Mouse (Mus musculus): Measurements from ENCODE around the gene Crim1.

Crim1 gene

DNA sequence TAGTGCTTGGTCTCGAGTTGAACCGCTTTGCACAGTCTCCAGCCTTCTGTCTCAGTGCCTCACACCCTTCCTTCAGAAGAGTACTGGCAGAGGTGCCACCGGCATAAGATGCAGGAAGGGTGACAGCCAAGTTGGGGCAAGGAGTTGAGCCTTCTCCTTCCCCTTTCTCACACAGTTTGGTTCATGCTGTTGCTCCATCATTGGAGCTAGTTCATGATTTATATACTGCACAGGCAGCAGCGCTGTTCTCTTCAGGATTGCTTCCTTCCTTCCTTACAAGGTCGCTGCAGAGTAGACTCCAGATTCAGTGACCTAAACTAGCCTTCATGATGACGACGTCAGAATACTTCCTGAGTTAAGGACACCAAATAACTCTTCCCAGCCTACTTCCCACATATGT lies 166.0 kb downstream of the Crim1 start:
- DNase-seq (ENCODE audit: extremely low read depth, low read depth, low spot score) = no peak

DNA sequence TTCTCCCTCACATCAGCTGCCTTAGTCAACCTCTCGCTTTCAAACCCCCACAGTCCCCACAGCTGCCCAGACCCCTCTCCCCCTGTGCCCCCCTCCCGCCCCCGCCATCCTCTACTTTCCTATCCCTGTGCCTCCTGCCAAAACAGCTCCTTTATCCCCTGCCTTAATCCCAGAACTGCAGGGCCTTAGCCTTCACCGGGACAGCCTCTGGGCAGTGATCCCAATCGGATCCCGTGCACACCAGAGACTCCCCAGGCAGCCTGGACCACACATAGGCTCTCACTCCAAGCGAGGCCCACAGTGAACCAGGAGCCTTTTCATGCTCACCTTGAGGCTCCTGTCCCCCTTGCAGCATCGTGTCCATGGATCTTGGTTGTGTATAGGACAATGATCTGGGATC lies 168.4 kb downstream of the Crim1 start:
- DNase-seq (ENCODE audit: extremely low read depth, low read depth, low spot score) = no peak

DNA sequence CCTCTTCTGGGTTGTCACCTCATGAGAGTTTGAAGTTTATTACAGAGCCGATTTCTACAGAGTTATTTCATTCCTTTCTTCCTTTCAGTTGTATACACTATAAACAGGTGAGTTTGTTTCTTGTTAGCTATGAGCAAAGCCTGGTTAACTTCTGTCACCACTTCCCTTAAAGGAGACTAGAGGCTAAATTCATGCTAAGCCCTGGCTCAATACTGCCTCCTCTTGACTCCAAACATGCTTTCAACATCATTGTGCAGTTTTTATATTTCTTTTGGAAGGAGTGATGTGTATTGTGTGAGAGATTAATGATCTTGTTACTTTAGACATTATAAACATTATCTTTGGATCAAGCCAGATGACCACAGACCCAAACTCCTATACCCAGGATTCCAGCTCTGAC lies 170.4 kb downstream of the Crim1 start:
- DNase-seq (ENCODE audit: extremely low read depth, low read depth, low spot score) = no peak

DNA sequence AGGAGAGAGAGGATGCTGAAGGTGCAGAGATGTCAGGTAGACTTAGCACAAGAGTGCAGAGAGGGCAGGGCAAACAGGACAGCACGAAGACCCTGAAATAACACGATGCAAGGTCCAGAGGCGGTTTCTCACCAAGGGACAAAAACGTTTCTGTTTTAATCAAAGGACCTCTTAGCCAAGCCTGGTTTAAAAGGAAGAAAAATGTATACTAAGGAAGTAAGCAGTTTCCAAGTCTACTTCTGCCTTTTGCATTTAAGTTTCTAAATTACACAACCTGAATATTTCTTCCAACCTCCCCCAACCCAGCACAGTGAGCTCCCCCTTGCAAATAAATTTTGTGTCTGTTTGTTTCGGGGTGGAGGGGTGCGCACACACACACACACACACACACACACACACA lies 173.1 kb downstream of the Crim1 start:
- DNase-seq (ENCODE audit: extremely low read depth, low read depth, low spot score) = no peak

DNA sequence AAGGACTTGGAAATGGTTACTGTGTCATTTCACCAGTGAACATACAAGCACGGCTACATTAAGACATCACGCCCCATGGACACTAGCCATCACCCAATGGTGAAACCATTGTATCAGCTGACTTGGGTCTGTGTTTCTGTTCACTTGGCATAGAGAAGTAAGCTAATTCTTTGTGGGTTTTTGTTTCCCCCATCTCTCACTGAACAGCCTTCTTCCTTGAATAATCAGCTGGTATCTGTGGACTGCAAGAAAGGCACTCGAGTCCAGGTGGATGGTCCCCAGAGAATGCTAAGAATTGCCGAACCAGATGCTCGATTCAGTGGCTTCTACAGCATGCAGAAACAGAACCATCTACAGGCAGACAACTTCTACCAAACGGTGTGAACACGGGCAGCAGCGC lies 173.8 kb downstream of the Crim1 start:
- DNase-seq (ENCODE audit: extremely low read depth, low read depth, low spot score) = no peak

DNA sequence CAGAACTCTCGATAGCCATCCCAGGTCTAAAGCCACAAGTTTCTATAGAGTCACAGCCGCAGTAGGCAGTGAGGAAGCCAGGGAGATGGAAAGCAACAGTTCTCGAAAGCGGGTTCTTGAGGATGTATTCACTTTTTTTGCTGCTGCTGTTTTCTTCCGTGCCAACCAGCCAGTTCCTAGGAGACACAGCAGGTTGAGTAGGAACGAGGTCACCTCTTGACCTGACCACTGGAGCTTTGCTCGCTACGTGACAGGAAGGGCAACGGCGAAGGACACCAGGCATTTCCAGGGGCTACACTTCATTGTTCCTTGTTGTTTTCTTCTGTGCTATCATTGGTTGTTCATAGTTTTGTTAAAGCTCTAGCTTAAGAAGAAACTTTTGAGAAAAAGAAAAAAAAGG lies 174.7 kb downstream of the Crim1 start:
- DNase-seq (ENCODE audit: extremely low read depth, low read depth, low spot score) = no peak

DNA sequence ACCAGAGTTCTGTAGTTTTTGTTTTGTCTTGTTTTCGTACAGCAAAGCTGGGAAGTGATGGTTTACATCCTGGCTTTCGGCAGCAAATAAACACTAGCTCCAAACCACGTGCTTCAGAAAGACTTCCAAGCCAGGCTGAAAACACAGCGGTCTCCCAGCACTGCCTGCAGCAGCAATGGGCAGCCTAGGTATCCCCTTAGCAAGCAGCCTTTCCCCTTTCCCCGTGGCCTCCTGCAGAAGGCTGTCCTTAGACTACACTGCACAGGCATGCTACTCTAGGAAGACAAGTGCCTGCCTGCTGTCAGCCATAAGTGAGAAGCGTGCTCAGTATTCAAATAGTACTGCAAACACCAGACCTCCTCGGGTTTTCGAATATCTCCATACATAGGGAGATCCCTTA lies 176.5 kb downstream of the Crim1 start:
- no peak for DNase-seq (ENCODE audit: extremely low read depth, low read depth, low spot score)

DNA sequence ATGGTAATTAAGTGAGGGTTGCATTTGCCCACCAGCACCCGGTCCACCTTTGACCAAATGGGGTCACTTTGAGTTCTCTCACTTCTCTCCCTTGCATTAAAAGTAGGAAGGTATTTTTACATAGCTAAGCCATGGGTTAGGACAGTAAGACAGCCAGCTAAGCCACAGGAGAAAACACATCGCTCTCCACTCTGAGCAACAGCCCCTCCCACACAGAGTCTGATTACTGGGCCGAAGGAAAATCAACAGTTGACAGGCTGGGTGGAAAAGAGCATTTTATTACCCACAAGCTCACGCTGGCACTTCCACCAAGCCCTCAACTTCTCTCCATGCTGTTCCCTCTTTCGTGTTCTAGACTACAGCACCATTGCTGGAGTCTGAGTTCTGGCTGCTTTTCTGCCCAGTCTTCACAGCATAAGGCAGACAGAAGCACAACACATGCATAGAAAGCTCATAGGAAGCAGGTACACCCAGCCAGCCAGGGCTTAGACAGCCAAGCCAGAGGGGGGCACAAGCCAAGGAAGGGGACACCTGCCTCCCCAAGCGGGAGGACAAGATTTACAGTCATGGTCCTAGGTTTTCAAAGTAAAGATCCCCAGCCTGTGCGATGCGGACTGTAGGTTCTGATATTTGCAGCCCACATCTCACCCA lies 179.2 kb downstream of the Crim1 start:
- DNase-seq (ENCODE audit: extremely low read depth, low read depth, low spot score) = no peak

DNA sequence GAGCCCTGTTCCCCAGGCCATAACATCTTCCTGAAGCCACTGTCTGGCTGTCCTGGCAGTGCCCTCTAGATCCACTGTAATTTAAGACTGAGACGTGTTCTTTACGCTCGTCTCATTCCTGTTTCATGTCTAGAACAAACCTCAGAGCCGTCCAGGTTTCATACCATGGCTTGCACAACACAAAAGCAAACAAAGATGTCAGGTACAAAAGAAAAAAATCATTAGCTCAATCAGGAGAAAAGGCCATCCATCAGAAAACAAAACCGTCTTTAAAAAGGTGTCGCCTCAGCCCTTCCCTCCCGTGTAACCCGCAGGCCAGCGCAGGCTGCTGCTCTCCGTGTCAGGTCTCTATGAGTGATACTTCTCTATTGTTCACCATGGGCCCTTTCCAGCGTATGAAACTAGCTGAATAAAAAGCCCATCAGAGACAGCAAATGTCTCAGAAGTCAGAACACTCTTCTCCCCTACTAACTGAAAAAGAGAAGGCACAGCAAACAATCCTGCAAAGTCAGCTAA lies 179.7 kb downstream of the Crim1 start:
- no peak for DNase-seq (ENCODE audit: extremely low read depth, low read depth, low spot score)

DNA sequence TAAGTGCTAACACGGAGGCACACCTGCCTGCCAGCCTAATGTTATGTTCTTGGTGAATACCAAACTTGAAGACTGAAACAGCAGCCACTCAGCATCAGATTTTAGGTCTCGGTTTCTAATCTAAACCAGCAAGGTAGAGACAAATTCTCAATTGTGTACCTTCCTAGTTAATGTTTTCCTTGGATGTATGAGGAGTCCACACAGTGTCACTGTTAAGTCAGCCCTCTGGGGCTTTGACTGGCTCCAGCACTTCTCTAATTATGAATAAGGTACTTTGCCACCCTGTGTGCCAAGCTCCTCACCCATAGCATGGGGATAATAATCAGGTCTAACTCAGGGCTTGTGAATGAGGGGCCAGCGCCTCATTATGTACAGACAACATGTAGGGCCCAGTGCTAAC lies 182.3 kb downstream of the Crim1 start:
- no peak for DNase-seq (ENCODE audit: extremely low read depth, low read depth, low spot score)

DNA sequence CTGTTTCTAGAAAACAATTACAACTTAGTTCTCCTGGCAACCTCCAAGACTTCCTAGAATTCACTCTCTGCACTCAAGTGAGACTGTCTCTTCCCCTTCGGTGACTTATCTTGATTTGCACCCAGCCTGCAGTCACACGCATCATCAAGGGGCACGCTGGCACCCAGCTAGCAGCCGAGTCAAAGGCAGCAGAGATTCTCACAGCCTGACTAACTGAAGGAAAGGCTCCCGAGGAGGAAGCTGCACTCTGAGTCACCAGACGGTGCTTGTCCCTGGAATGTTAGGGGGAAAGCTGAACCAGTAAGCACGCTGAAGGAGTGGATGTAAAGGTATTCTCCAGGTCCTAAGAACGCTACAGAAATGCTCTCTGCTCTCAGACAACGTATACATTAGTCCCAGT lies 187.6 kb downstream of the Crim1 start:
- no peak for DNase-seq (ENCODE audit: extremely low read depth, low read depth, low spot score)

DNA sequence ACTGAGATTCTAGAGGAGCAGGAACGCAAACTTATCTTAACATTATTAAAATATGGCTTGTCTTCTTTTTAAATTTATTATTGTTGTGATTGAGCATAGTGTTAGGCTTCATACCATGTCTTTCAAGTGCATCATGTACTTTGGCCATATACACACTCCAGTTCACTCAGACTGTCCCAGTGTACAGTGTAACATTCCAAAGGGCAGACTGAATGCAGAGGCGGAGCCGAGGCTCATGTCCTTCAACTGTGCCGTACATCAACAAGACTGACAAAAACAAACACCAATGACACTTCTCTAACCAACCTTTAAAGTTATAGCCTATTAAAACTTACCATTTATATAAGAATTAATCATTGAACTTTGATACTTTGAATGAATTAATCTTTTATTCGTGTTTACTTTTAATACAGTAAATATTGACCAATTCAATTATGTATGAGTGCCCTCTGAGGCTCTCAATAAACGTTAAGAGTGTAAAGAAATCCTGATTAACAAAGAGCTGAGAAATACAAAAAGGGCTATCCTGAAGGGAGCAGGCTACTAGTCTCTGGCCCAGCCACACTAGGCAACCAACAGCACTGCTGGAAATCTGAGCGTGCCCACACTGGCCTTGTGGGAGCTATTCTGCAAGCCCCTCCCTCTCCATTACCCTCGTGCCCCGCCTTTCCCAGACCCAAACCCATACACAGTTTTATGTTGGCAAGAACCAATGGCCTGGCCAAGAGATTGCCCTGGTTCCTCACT lies 188.2 kb downstream of the Crim1 start:
- no peak for DNase-seq (ENCODE audit: extremely low read depth, low read depth, low spot score)

DNA sequence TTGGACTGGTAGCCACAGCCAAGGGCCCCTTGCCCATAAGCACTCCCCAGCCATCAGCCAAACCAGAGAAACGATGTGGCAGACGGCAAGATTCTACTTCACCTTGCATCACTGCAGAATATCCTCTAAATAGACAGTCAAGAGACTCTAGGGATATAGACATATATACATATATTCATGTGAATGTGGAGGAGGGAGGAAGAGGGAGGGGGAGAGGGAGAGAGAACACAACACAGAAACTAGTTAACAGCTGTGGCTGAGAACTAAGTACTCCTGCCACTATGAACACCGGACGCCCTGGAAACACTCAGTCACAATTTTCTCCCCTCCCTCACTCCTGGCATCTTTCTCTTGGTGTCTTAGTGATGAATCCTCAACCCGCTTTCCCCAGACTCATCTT lies 189.5 kb downstream of the Crim1 start:
- no peak for DNase-seq (ENCODE audit: extremely low read depth, low read depth, low spot score)

DNA sequence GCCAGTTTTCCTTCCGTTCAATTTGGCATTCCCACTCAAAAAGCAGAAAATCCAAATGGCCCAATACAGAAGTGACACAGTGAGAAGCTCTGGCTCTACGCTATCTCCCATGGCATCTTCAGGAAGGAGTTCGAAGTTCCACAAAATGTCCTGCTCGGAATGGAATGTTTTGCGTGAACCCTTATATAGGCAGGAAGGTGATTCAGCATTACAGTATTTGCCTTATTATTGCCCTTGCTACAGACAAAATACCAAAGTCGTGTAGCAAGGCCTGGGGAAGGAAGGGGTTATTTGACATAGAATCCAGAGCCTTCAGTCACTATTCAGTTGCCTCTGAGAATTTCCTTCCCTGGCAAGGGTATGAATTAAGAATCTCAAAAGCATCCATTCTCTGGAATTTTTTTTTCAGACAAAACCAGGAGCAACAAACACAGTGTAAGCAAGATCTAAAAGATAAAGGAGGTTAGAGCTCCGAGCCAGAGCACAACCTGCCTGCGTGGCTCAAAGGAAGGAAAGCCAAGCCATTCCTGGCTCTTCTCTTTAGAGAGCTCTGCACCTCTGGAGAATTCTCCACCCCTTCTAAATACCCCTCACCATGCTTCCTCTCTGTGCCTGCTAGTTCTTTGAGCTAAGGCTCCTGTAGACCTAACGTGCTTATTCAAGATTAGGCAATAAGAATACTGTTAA lies 192.5 kb downstream of the Crim1 start:
- DNase-seq (ENCODE audit: extremely low read depth, low read depth, low spot score) = no peak

DNA sequence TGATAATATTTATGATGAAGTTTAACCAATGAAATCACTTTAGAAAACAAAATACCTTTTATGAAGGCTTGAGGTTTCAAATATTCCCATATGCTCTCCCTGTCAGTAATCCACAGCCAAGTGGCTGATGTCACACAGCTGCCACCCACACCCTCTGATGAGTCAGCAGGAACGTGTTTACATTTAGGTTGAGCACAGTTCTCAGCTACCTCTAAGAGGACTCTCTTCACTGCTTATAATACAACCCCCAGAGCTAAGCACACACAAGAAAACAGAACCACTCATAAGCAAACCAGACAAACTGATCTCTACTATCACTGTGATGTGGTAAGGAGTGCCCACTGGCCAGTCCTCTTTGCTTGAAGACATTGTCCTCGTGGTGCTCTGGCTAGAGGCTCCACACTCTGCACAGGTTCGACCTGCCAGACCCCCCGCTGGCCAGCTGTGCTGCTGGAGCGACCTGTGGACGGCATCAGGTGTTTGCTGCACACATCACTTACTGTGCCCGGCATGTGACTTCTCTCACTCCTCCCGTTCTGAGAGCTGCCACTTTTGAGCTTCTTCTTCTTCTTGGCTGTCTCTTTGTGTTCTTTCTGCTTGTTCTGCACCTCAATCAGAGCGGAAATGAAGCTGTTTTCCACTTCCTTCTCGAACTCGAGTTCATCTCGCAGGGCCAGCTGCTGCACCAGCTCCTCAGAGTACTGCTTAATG lies 200.2 kb downstream of the Crim1 start:
- DNase-seq (ENCODE audit: extremely low read depth, low read depth, low spot score) = no peak

DNA sequence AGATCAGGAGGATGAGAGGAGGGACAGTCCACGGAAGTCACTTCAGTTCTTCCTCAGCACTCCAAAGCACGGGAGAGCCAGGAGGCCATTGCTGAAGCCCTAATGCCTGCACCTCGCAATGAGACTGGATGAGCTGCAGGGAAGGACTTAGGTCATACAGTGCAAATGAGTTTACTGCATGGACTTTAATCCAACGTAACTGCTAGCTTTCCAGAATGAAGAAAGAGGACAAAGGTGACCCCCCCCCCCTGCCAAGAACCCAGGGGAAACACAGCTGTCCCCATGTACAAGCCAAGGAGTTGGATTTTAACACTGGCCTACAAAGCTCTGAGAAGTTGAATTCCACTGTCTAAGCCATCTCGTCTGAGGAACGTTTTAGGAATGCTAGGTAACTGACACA lies 201.3 kb downstream of the Crim1 start:
- DNase-seq (ENCODE audit: extremely low read depth, low read depth, low spot score) = no peak

DNA sequence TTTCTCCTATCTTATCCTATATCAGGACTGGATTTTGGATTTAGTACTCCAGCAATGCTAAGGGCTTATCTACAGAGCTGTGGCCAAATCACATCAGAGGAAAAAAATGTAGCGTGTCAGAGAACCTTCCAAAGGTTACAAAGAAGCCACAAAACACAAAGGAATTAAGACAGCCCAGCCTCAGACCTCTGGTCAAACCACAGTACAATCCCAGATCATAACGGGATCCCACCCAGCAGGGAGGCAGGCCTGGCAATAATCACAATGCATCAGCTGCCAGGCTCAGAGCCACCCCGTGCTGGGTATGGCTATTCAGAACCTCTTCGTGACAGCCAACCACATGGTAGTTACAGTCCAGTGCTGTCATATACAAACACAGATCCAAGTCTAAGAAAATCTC lies 201.7 kb downstream of the Crim1 start:
- DNase-seq (ENCODE audit: extremely low read depth, low read depth, low spot score) = no peak

DNA sequence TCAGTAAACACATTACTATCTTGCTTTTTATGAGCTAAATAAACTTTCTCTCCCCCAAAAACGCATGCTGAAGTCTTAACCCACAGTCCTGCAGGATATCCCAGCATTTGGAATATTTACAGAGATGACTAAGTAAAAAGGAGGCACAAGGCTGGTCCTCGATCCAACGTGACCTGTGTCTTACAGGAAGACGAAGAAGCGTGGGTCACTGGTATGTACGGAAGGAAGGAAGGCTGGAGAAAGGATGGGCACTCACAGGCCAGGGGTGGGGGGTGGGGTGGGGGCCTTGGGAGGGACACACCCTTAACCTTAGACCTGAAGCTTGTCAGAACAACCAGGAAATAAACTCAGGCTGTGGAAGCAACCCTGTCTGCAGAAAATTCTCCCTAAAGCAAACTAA lies 202.1 kb downstream of the Crim1 start:
- no peak for DNase-seq (ENCODE audit: extremely low read depth, low read depth, low spot score)

DNA sequence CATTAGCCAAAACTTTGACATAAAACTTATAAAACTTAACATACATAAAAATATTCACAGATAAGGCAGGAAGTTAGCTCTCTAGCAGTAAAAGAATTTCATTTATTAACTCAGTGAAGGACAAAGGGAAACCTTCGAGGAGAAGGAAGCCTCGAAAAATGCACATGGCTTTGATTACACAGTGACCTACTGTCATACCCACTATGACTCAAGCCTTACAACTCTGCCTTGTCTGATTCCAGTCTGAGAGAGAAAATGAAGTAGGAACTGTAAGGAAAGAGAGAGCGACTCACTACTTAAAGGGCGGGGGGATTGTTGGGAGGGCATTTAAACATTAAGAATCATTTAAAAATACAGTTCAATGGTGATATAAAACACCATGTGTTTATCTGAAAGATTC lies 203.2 kb downstream of the Crim1 start:
- DNase-seq (ENCODE audit: extremely low read depth, low read depth, low spot score) = no peak

DNA sequence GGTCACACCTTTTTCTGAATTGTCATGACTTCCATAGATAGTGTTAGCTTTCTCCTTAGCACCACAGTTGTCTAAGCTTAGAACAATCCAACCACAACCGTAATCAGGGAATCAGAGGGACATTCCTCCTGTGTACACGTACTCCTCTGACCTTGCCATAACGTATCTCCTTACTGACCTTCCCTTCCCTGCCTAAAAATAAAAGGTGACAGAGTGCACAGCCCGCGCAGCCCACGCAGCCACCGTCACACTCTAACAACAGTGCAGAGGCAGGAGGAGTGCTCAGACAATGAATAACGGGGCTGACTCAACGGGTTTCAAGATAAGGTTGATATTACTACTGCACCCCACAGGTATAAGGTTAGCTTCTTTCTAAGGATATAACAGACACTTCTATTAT lies 203.8 kb downstream of the Crim1 start:
- no peak for DNase-seq (ENCODE audit: extremely low read depth, low read depth, low spot score)

DNA sequence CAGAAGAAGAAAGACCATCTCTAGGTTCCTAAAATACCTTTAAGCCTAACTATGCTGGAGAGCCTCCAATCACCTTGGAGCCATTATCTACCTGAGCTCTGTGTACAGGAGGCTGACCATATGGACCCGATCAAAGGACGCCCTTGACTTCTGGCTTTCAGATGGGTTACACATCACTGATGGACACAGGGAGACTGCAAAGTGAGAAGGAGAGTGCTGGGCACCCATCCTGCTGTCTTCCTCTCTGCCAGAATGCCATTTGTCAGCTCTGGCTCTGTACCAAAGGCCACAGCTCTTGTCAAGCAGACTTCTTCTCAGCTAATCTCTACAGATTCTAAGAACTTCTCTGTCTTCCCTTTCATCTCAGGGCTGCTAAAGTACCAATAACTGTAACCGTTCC lies 205.3 kb downstream of the Crim1 start:
- DNase-seq (ENCODE audit: extremely low read depth, low read depth, low spot score) = no peak

DNA sequence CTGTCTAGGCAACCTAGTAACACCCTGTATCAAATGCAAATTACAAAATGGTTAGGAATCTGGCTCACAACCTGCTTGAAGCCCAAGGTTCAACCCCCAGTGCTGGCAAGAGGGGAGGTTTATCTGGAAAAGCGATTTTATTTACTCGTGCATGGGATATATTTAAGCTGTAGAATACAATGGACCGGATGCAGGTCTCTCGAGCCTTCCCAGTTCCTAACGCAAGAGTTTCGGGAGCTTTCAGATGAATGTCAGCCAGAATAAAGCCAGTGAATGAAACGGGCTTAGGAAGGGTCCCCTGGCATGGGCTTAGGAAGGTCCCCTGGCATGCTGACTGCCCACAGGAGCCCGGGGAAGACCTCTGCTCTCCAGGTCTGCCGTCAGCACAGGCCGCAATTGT lies 206.8 kb downstream of the Crim1 start:
- no peak for DNase-seq (ENCODE audit: extremely low read depth, low read depth, low spot score)
